Mouse (Mus musculus): ENCODE data around the gene Armh1. TPM values are rescaled to one million over a fixed set of nuclear protein-coding genes. Genes with fewer than 3 reads are reported as not detected.
A peak's percentile ranks its signal among the peaks of the same experiment; 100 is the strongest.

Armh1 gene
- total RNA-seq, 2 experiments from 2014 or later = not detected

- intact Hi-C loops (cut with DNase I) = loop anchor here (2.0 kb wide), 1 partner anchor 25 kb away; the partner anchor contains the start of gene Rps8
- DNase-seq = peak; percentile 91 to 93
Measured at GRCm38 (mm10) chr4:117181863-117182758, 69.8 kb downstream of the Armh1 start, which contains the start of gene Kif2c. TSS of gene Kif2c (minus strand) at chr4:117182639.

- intact Hi-C loops (cut with DNase I) = no loop called here
- DNase-seq = no peak
Measured at GRCm38 (mm10) chr4:117169936-117170335, 82.0 kb downstream of the Armh1 start.

Other genes starting within 250 kb of the Armh1 start
- gene Eif2b3, start 232.7 kb downstream of the Armh1 start, total RNA-seq (2021) = 10 to 100 TPM; 15.5 to 18.9 TPM
- gene Ptch2, start 156.1 kb downstream of the Armh1 start, total RNA-seq (2021) = 1 to 10 TPM; 1.3 to 2.3 TPM
- gene Btbd19, start 126.4 kb downstream of the Armh1 start, total RNA-seq (2021) = 1 to 10 TPM; 1.8 to 2.4 TPM
- not detected for gene Tctex1d4, start 125.3 kb downstream of the Armh1 start, total RNA-seq (2021)
- gene Plk3, start 118.2 kb downstream of the Armh1 start, total RNA-seq (2021) = 1 to 10 TPM; 1.2 to 2.4 TPM
- gene Rps8, start 95.9 kb downstream of the Armh1 start, total RNA-seq (2021) = 100 to 1,000 TPM; 550 to 602 TPM
- under 1 TPM; 0.33 to 0.60 TPM for gene Kif2c, start 69.5 kb downstream of the Armh1 start, total RNA-seq (2021)
- 10 to 100 TPM; 26.5 to 28.5 TPM for gene Tmem53, start 174 bp downstream of the Armh1 start, total RNA-seq (2021)
- 10 to 100 TPM; 33.7 to 36.0 TPM for gene Rnf220, start 244.9 kb upstream of the Armh1 start, total RNA-seq (2021)